Mouse (Mus musculus) A20 (cell line): ENCODE measurements around the gene Tagln3.

ENCODE experiments used
- DNase-seq: peaks from one replicate; pipeline ENCODE4 v3.0.0-alpha.2; 2011; ENCODE audit warnings: low read depth, low spot score

Tagln3 gene

DNA sequence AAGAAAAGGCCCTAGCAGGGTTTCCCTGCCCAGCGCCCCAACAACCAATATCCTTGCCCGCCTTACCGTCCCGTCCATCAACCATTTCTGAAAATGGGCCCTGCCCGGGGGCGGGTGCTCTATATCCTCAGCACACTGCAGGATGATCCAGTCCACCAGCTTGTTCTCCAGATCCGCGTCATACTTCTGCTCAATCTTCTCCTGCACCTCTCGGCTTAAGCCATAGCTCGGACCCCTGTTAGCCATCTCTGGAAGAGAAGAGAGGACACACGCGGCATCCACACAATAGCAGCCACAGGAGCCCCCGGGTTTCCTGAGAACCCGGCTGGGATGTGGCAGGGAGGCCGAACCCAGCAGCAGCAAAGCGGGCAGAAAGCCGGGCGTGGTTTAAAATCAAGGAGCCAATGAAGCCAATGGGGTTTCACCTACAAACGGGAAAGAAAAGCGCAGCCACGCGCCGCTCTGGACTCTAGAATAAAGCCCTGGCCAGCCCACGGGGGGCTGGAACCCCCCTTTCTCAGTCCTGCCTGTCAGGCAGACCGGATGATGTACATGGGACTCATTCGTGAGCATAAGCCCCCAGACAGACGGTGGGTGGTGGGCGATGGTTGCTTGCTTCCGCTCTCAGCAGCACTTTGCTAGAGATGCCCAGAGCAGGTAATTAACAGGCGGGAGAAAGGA lies at the start of gene Tagln3:
Tagln3 (minus strand) TSS at position 548 of the 681 bp plus-strand sequence.
- no peak for DNase-seq

DNA sequence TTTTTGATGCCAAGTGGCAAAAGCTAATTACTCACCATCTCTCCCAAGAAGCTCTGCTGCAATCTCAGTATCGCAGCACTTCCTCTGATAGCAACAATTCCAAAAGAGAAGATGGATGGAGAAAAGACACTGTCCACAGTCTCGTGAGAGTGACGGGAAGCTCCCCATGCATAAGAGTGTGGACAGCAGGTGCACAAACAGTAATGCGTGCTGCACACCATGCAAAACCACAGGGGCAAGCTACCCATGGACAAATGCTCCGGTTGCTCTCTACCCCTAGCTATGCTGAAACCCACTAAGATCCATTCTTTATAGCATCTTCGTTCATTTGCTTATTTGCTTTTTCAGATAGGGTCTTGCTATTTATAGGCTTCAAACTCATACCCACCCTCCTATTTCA lies 46.5 kb upstream of the Tagln3 start:
- DNase-seq, result no peak

DNA sequence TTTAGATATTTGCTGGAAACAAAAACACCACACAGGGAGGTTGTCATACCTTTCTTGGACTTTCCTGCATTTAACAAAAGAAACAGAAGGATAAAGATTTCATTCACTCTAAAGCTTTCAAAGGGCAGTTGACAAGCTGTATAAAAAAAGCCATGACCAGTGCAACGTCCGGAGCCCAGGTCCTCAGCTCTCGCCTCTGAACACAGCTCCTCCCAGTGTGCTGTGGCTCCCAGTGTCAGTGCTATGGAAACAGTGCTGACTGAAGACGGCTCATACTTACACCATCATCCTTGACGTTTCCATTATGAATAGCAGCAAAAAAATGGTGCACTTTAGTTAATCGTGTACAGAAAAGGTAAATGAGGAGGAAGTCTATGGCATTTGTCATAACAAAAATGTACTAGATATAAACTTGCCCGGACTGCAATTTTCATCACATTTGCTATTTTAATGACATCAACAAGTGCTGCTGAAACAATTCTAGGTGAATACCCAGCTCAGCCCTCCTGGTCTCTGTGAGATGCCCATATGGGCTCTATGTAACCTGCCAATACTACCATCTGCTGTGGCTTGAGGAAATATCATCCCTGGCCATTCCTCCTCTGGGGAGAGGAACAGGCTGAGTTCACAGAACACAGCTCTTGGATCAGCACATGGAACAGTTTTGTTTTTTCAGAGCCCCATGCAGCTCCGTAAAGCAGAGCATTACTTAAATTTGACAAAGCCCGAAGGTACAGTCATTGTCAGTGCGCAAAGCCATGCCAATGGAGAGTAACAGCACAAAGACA lies 43.6 kb upstream of the Tagln3 start:
- no peak for DNase-seq

DNA sequence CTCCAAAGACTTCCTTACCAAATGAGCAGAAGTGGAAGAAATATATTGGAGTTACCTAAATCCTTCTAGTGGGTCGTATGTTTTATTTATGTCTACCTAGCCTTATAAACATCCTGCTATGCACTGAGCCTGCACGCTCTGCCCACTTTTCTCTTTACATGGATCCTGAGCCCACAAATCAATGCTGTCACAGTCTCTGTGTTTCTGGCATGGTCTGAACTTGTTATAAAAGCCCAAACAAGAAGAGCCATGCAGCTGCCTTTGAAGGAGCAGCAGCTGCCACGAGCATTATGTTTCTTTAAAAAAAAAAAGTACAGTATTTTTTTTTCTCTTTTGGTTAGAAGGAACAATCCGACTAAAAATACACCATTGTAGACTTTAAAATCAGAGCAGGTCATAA lies 43.0 kb upstream of the Tagln3 start:
- DNase-seq, result no peak

DNA sequence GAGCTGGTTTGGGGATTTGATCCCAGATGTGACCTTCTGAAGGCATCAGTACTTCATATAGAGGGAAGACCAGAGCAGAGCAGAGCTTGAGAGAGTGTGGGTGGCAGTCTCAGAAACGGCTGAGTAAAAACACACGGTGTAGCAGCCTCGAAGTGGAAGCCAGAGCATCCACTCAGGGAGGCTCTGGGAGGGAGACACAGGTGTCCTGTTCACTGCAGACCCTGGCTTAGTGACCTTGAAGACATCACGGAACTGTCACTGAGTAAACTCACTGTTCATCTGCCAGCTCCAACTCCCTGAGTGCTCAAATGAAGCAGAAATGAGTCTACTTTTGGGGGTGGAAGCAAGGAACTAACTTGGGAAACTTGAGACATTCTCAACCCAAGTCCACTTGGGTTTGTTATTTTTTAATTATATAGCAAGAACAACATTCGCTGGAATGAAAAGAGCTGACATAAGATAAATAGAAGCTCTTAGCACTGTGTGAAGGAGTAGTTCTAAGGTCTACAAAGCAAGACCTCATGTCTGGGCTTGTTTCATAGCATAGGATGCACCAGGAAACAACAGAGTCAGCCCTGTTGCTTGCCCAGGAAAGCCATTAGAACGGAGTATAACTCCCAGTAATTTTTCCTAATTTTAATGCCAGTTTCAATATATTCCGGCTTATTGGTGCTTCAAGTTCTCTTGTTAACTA lies 41.5 kb upstream of the Tagln3 start:
- no peak for DNase-seq

DNA sequence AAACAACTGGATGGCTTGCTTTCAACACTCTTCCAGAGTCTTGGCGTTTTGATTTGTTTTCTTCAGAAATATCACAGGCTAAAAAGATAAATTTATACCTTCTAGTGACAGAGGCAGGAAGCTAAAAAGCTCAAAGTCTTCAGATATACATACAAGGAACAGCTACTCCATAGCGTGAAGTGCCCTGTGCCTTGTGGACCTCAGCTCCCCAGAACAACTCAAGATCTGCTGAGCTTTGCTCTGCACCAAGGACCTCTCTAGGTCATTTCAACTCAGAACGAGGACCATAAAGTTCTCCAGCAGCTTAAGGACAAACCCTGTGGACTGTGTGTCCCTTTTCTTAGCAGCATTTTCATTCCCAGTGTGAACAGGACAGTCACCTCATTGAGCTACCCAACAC lies 40.7 kb upstream of the Tagln3 start:
- DNase-seq, result no peak

DNA sequence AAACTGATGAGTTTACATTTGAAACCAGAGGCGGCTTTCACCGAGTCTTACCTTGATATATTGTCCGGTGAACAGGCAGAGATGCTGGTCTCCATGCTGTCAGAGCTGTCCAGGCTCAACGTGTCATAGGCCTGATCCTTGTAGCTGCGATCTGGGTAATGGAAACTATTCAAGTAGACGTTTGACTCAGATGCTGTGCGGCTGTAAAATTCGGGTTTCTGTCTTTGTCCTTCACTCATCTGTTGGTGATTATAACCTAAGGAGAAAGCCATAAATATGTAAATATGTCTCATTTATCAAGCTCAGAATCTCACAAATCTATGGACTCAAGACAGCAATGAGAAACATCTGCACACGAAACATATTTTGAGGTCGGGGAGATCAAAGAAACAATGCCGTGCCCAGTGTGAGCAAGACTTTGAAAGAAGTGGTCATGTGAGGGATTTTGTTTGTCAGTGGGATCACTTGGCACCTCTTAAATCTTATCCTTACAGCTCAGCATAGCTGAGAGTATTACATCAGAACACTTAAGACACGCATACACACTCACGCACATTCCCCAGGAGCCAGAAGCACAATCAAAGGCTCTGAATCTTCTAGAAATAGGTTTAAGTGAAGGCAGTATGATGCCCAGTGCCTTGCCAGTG lies 38.6 kb upstream of the Tagln3 start:
- DNase-seq, result no peak

DNA sequence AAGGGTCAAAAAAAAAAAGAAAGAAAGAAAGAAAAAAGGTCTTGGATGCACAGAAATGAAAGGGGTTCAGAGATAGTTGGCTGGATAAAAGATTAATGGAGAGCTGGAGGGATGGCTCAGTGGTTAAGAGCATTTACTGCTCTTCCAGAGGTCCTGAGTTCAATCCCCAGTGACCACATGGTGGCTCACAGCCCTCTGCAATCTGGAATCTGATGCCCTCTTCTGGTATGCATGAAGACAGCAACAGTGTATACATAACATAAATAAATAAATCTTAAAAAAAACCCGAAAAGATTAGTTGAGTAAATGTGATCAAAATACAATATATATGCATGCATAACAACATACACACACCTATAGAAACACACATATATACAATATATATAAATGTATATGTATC lies 37.0 kb upstream of the Tagln3 start:
- DNase-seq, result peak; percentile 22

DNA sequence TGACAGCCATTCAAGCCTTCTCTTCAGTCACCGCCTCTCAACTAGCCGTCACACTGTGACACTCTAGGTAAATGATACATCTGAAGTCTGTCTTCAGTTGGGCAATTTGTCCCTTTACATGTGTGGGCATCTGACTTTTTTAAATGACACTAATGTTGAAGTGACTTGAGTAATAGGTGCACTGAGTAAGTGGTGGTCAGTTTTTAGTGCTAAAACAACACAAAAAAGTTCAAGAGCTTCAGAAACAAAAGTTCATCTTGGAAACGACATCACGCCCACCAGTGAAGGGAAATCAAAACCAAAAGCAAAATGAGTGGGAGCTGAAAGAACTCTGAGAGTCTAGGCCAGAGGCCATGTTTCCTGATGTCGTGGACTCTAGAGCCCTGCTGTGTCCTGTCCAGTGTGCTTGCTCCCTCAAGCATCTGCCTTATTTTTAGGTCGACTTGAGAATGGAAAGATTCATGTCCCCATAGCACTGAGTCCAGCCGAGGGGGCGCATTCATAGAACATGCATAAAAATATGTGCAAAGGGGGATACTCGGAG lies 34.4 kb upstream of the Tagln3 start:
- no peak for DNase-seq

DNA sequence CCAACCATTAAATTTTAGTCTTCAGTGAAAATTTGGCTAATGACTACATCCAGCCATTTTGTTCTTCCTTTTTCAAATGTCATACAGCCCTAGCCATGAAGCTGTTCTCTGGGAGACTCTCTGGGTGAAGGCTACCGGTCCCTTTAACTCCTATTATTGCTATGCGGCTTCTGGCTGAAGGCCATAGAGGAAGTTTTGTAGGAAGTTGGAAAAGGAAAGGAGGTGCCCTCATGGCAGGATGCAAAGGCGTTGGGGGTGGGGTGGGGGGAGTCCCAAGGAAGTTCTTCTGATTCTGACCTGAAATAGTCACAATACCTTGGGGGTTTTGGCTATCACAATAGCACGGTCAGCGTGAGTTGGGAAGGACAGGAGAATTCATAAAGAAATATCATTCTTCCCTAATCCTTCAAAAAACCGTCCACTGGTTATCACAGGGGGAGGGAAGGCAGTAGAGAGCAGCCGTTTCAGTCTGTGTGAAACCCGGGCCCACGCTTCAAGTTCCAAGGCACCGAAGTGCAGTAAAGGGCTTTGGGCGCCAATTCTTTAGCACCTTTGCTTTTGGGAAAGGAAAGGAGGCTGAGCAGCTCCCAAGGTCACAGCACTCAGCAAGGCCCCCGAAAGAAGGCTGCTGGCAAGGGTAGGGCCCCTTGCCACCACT lies 33.1 kb upstream of the Tagln3 start:
- no peak for DNase-seq

DNA sequence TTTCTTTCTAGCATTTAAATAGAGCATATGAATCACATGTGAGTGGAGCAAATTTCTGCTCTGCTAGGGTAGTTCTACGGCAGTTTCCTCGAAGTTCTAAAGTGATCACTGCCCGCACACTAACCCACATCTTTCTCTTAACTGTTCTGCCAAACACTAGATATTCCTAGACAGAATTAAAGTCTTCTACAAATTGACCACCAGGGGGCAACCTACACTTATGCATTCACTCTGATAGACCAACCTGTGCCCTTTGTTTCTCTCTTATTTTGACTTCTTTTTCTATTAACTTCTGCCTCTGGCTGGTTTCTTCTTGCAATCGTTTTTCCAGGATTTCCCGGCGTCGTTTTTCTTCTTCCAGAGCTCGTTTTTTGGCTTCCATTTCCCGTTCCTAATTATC lies 32.4 kb upstream of the Tagln3 start:
- DNase-seq, result peak; percentile 63

DNA sequence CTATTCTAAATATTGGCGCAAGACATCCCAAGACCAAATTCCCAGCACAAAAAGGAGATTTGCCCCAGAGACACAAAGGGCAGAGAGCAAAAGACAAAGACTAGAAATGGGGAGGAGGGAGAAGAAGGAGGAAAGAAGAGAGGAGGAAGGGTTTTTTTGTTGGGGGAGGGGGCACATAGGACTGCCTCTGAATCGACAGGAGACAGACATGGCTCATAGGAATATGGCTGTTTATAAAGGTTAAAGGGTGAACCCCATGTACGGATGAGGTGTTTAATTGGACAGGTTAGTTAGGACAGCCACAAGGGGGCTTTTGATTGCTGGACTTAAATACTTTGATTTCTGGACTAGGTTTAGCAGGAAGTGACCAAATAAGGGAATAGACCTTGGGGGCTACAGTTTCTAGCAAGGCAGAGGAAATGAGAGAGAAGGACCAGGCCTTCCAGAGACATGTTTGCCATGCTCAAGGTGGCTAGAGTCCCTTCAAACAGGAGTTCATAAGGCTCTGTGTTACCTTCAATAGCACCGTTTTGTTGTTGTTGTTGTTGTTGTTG lies 19.3 kb upstream of the Tagln3 start:
- peak; percentile 37 for DNase-seq

DNA sequence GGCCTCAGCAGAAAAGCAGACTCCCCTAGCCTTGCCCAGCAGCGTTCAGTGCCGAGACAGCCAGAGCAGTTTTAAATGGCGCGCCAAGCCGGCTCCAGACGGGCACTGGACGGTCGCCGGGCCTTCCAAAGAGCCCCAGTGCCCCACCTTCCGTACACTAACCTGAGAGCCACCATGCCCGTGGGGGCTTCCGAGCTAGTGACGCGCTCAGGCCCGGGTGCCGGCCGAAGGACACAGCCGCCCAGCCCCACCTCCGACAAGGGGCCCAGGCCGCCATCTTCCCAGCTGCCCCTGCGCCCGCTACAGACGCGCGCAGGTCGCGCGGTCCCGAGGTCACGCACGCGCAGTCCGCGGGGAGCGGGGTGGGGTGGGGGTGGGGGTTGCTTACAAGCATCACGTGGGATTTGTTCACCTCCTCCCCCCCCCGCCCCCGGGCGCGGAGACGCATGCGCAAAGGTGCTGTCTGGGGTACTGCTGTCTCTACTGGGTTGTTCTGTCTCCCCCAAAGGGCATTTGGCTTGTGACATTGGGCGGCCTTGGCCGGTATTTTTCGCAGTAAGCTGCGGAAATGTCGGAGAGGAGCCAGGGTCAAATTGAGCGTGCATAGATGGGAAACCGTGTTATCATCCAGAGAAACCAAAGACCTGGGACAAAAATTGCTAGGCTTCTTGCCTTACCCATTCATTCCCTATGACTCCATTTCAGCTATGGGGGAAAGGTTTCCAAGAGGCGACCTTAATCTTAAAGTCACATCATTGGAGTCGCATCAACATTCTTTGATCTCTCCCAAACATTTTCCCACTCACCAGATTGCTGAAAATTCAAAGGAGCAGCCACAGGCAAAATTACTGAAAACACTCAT lies 18.4 kb upstream of the Tagln3 start, which contains the start of gene Abhd10:
Abhd10 (minus strand) TSS at position 341 of the 862 bp plus-strand sequence.
- DNase-seq, result peak; percentile 94

DNA sequence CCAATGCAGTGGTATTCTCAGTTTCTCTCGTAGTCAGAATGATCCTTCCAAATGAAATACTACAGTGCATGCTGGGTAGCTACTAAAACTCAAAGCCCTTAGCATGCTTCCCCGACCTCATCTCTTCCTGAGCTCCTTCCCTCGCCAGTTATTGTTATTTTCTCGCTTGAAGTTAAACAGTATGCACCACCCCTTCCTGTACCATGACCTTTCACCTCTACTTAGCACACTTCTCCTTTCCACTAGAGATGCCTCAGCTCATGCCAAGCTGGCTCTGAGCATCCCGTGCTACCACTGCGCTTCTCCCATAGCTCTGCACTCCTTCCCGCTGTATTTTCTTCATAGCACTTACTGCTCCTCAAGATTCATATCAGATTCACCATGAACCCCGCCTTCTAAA lies 13.5 kb upstream of the Tagln3 start:
- DNase-seq, result no peak

DNA sequence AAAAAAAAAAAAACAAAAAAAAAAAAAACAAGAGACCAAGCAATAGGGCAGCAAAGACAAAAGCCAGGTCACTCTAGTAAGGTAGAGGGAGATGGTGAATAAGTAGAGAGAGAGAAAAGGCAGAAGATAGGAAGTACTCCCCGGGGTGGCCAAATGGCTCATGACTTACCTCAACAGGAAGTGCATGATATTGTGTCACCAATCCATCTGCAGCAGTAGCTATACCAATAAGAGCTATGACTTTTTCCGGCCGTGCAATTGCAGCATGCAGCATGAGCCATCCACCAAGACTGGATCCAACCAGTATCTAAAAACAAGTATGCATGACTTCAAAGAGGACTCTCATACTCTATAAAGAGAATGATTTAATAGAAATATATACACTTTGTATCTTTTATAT lies 12.3 kb upstream of the Tagln3 start:
- no peak for DNase-seq

DNA sequence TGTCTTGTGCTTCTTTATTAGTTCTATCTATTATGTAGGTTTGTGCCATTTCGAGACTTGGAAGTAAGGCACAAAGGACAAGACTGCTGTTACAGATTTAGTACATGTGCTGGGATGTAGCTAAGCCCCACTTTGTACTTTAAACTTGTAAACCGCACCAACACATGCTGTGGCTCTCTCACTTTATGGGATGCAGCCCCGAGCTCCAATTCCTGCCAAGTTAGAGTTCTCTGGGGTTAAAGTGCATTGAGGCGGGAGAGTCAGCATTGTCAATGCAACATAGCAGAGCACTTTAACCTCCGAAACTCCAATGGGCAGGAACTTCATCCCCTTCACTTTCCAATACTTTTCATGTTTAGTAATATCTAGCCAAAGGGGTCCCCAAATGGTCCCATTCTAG lies 4.8 kb upstream of the Tagln3 start:
- no peak for DNase-seq

DNA sequence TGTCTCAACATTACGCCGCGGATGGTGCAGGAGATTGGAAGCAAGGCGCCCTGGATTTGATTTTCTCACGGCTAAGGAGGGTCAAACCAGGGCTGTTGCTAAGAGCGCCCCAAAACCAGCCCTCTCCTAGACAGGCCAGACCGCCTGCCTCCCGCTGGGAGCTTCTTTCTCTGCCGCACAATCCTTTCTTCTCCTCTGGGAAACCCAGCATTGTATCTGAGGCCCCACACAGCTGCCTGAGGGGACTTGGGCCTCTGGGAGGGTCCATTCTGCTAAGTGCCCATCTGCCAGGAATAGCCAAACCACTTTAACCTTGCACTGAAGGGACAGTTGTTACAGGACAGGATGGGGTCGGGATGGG lies 314 bp upstream of the Tagln3 start:
- no peak for DNase-seq

DNA sequence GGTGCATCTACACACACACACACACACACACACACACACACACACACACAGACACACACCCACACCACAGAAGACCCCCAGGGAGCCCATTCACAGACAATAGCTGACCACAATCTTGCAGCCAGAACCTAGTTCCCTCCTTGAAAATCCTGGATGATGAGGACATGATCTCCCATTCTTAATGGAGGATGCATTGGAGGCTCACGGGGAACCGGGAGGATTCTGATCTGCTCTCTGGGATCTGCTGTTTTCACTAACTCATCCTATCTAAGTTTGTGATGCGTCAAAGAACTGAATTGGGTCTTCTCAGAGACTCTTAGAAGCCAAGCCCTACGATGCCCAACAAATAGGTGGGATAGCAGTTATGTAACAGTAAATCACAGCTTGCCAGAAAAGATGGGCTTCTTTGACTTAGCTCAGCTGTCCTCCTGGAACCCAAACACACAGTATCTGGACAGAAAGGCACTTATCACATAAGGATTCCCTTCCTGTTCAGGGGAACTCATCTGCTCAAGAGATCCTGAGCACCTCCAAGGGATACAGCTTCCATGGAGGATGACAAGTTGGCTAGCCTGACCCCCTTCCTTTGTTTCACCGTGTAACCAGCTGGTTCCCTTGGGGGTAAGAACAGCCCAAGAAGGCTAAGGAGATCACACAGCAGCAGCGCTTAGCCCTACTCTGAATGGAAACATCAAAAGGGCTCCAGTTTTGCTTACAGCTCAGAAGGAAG lies 1.1 kb downstream of the Tagln3 start:
- DNase-seq, result no peak

DNA sequence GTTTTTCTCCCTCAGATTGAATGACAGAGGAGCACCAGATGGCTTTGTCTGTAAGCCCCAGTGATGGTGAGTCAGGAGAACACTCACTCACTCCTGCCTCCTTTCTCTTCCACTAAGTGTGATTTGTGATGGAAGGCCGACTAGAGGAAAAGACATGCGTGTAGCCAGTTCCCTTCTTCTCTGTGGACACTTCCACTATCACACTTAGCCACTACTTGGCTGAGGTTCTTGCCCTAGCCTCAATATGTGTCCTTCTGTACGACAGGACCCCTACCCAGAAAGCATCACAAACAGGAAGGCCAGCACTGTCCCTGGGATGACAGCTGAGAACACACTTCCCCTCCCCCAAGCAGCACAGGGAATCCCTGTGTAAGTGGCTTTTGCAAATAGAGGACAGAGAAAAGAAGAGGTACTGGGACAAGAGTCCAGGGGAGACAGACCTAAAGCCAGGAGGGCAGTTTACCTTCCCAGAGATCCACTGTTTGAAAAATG lies 1.9 kb downstream of the Tagln3 start:
- DNase-seq, result no peak
